Mouse (Mus musculus): Measurements from ENCODE around the gene Tollip.

DNA sequence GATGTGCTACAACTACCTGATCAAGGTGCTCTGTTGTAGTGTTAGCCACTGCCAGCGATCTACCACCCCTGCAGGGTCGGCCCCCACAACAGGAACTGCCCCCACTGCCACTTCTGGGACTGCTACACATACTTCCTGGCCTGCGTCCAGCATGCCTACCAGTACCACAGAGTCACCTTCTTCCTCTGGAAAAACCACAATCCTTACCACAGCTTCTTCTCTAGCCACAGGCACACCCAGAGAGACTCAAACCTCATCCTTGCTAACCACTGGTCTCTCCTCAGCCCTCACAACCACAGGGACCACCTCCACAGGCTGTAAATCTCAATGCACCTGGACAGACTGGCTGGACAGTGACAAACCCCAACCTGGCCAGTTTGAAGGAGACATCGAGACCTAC lies 57.3 kb downstream of the Tollip start:
- TF ChIP-seq POLR2AphosphoS5 (IDR thresholded peaks at IDR 0.05; ENCODE audit: insufficient replicate concordance, low read depth, low read length): no peak
- no peak for TF ChIP-seq CTCF (IDR thresholded peaks at IDR 0.05; ENCODE audit: low read depth, low read length)
- no peak for TF ChIP-seq GATA1 (IDR thresholded peaks at IDR 0.05; ENCODE audit: borderline replicate concordance, low read length)
- TF ChIP-seq TAL1 (conservative IDR thresholded peaks at IDR 0.05; ENCODE audit: low read depth, low read length): no peak
